Mouse (Mus musculus) liver, embryonic 16.5 days (tissue): ENCODE results near the gene Ms4a4c. TPM values are rescaled to one million over a fixed set of nuclear protein-coding genes. Genes with fewer than 3 reads are reported as not detected.

Source experiments
- polyA plus RNA-seq: library from polyadenylated mRNA; unstranded; fragments of >200 nt; fragmentation: Nextera tagmentation; extraction: Ambion mirVana; gene quantifications from 2 replicates; pipeline ENCODE4 v1.2.1, GENCODE M21; 2015

The Ms4a4c gene
- polyA plus RNA-seq, 1 experiment from 2014 or later, result 1.4 TPM

Other genes starting within 250 kb of the Ms4a4c start
- not detected in 2 replicates for gene 1700025F22Rik, start 239.4 kb upstream of the Ms4a4c start, polyA plus RNA-seq
- gene Ms4a13, start 208.0 kb upstream of the Ms4a4c start, polyA plus RNA-seq, result not detected in 2 replicates
- not detected in 2 replicates for gene Ms4a12, start 172.3 kb upstream of the Ms4a4c start, polyA plus RNA-seq
- gene Ms4a1, start 138.5 kb upstream of the Ms4a4c start, polyA plus RNA-seq, result 0.07 and 0.11 TPM in 2 replicates
- gene Ms4a5, start 120.9 kb upstream of the Ms4a4c start, polyA plus RNA-seq, result not detected in 2 replicates
- not detected in 2 replicates for gene Ms4a14, start 90.3 kb upstream of the Ms4a4c start, polyA plus RNA-seq
- gene Ms4a7, start 68.6 kb upstream of the Ms4a4c start, polyA plus RNA-seq, result 1.1 and 1.5 TPM in 2 replicates
- 0.91 and 1.6 TPM in 2 replicates for gene Ms4a4a, start 29.2 kb upstream of the Ms4a4c start, polyA plus RNA-seq
- gene Ms4a4b, start 38.8 kb downstream of the Ms4a4c start, polyA plus RNA-seq, result 0.53 and 0.80 TPM in 2 replicates
- gene Ms4a6c, start 64.6 kb downstream of the Ms4a4c start, polyA plus RNA-seq, result 8.0 and 8.8 TPM in 2 replicates
- 0.40 and 0.47 TPM in 2 replicates for gene Gm8369, start 81.2 kb downstream of the Ms4a4c start, polyA plus RNA-seq
- 2.5 and 3.4 TPM in 2 replicates for gene Ms4a6b, start 111.7 kb downstream of the Ms4a4c start, polyA plus RNA-seq
- gene Ms4a4d, start 132.0 kb downstream of the Ms4a4c start, polyA plus RNA-seq, result 0.23 and 0.28 TPM in 2 replicates
- 4.9 TPM in 2 replicates for gene Ms4a6d, start 200.1 kb downstream of the Ms4a4c start, polyA plus RNA-seq
- 0.74 and 1.1 TPM in 2 replicates for gene Ms4a2, start 218.9 kb downstream of the Ms4a4c start, polyA plus RNA-seq
- gene Ms4a3, start 236.1 kb downstream of the Ms4a4c start, polyA plus RNA-seq, result 29.8 and 33.2 TPM in 2 replicates